Mouse (Mus musculus) brown adipose tissue, adult 24 weeks (tissue): Measurements from ENCODE around the gene Scgb1b17. TPM values are rescaled to one million over a fixed set of nuclear protein-coding genes. Genes with fewer than 3 reads are reported as not detected.
"Not testable (repeated sequence)": the region's sequence is repeated elsewhere in the genome, so short reads cannot be mapped to it uniquely, and the experiment has no call there.

ENCODE experiments used
- H3K27ac ChIP-seq: fragments of 200-500 bp; replicated peaks from 2 replicates; pipeline ENCODE4 v1.5.1; 2012; ENCODE audit warnings: low read depth, mild to moderate bottlenecking, low read length
- H3K4me1 ChIP-seq: fragments of 200-500 bp; 2 replicates; pipeline ENCODE4 v1.6.1; 2012; ENCODE audit warnings: low read length, mixed read lengths; ENCODE audit not compliant: control insufficient read depth, insufficient read depth, insufficient read length
- H3K4me3 ChIP-seq: fragments of 200-500 bp; 2 replicates; pipeline ENCODE4 v1.5.1; 2012; ENCODE audit warnings: low read depth, mild to moderate bottlenecking, low read length, moderate library complexity; ENCODE audit not compliant: insufficient read depth
- polyA plus RNA-seq: library from polyadenylated mRNA; stranded (reverse); fragments of >200 nt; gene quantifications from 2 replicates; pipeline ENCODE4 v1.2.4, GENCODE M21; 2012; ENCODE audit not compliant: missing spikeins, insufficient read depth, insufficient read length

Scgb1b17 gene
- polyA plus RNA-seq: not detected in 2 replicates

- H3K27ac ChIP-seq, H3K4me1 ChIP-seq, H3K4me3 ChIP-seq: not testable (repeated sequence)
Measured at GRCm38 (mm10) chr7:33063149-33063548, at the start of gene Scgb1b17. Gene Scgb1b17, plus strand, starts transcription at chr7:33063449.

- not testable (repeated sequence) for H3K4me3 ChIP-seq, H3K27ac ChIP-seq, H3K4me1 ChIP-seq
Measured at GRCm38 (mm10) chr7:33056461-33056860, 6.8 kb upstream of the Scgb1b17 start, which contains the start of gene Scgb2b17. Gene Scgb2b17, minus strand, starts transcription at chr7:33056561.

Other genes with a start within 250 kb of the Scgb1b17 start
- gene Scgb2b15, start 233.8 kb upstream of the Scgb1b17 start, polyA plus RNA-seq: not detected in 2 replicates
- gene Scgb1b15, start 226.9 kb upstream of the Scgb1b17 start, polyA plus RNA-seq: not detected in 2 replicates
- not detected in 2 replicates for gene Scgb2b17, start 6.9 kb upstream of the Scgb1b17 start, polyA plus RNA-seq
- not detected in 2 replicates for gene Scgb2b18, start 110.4 kb downstream of the Scgb1b17 start, polyA plus RNA-seq
- gene Scgb1b18, start 122.1 kb downstream of the Scgb1b17 start, polyA plus RNA-seq: not detected in 2 replicates
- not detected in 2 replicates for gene Scgb2b19, start 216.9 kb downstream of the Scgb1b17 start, polyA plus RNA-seq
- gene Scgb1b19, start 223.8 kb downstream of the Scgb1b17 start, polyA plus RNA-seq: not detected in 2 replicates